Mouse (Mus musculus) CH12.LX (cell line): ENCODE data around the gene Atl1. TPM values are rescaled to one million over a fixed set of nuclear protein-coding genes. Genes with fewer than 3 reads are reported as not detected.

Experiments
- DNase-seq: peaks from one replicate; pipeline ENCODE4 v3.0.0-alpha.2; 2013; ENCODE audit errors: extremely low read depth
- H3K27ac ChIP-seq: 2 replicates; pipeline ENCODE4 v1.5.1; 2012; ENCODE audit warnings: low read depth, mild to moderate bottlenecking, control low read depth, moderate library complexity; ENCODE audit not compliant: insufficient read depth
- H3K27me3 ChIP-seq: replicated peaks from 2 replicates; pipeline ENCODE3; 2012; ENCODE audit warnings: inconsistent platforms
- H3K36me3 ChIP-seq, 2 experiments: replicated peaks in 1 of 2; 2 replicates each; pipeline versions ENCODE3 to v1.6.1; 2012; ENCODE audit warnings: inconsistent platforms in 1 of 2, low read length in 1 of 2, mild to moderate bottlenecking in 1 of 2, mixed read lengths in 1 of 2, moderate library complexity in 1 of 2; ENCODE audit not compliant: control insufficient read depth in 1 of 2, insufficient read depth in 1 of 2
- H3K4me1 ChIP-seq, 2 experiments: 2 replicates each; pipeline ENCODE4 v1.6.1; 2012; ENCODE audit warnings: inconsistent platforms in 1 of 2, moderate library complexity in 1 of 2; ENCODE audit not compliant: insufficient read depth in 2 of 2, control insufficient read depth in 1 of 2
- H3K4me2 ChIP-seq: 2 replicates; pipeline ENCODE4 v1.6.1; 2012; ENCODE audit warnings: low read depth, mild to moderate bottlenecking, control low read depth; ENCODE audit not compliant: poor library complexity, insufficient read depth, severe bottlenecking
- H3K4me3 ChIP-seq, 3 experiments: fragments of 150-350 bp in 1 of 3; sonication (generic) in 1 of 3; replicated peaks in 1 of 3; 2 replicates each; pipeline versions ENCODE3 to v1.5.1; 2011 to 2012; ENCODE audit warnings: low read depth in 2 of 3, low read length in 2 of 3, mild to moderate bottlenecking in 2 of 3, moderate library complexity in 2 of 3, control low read depth in 1 of 3, improper control_type of control experiment in 1 of 3, inconsistent platforms in 1 of 3, mixed read lengths in 1 of 3; ENCODE audit not compliant: poor library complexity in 1 of 3
- H3K79me2 ChIP-seq: replicated peaks from 2 replicates; pipeline ENCODE4 v1.6.1; 2012; ENCODE audit warnings: mild to moderate bottlenecking, moderate library complexity; ENCODE audit not compliant: control insufficient read depth, poor library complexity, insufficient read depth, severe bottlenecking; ENCODE audit errors: extremely low read depth
- H3K9ac ChIP-seq: 2 replicates; pipeline ENCODE4 v1.6.1; 2012; ENCODE audit warnings: low read depth, mild to moderate bottlenecking, control low read depth, moderate library complexity; ENCODE audit not compliant: insufficient read depth
- H3K9me3 ChIP-seq: replicated peaks from 2 replicates; pipeline ENCODE3; 2012; ENCODE audit warnings: low read length, inconsistent platforms, mixed read lengths
- CHD1 ChIP-seq: IDR thresholded peaks from 2 replicates; pipeline ENCODE4 v1.6.1; 2012; ENCODE audit warnings: low read depth, low read length, improper control_type of control experiment, inconsistent platforms
- CTCF ChIP-seq, 2 experiments: IDR thresholded peaks in 1 of 2; conservative IDR thresholded peaks in 1 of 2; 2 replicates each; pipeline ENCODE4 v1.5.1; 2011 to 2012; ENCODE audit warnings: low read depth in 2 of 2, low read length in 2 of 2, improper control_type of control experiment in 1 of 2, inconsistent platforms in 1 of 2, mild to moderate bottlenecking in 1 of 2, moderate library complexity in 1 of 2
- E2F4 ChIP-seq: IDR thresholded peaks from 2 replicates; pipeline ENCODE4 v1.6.1; 2011; ENCODE audit warnings: low read depth, low read length, improper control_type of control experiment; ENCODE audit not compliant: insufficient replicate concordance
- EP300 ChIP-seq: IDR thresholded peaks from 2 replicates; pipeline ENCODE4 v1.6.1; 2011; ENCODE audit warnings: low read length, improper control_type of control experiment
- ETS1 ChIP-seq: conservative IDR thresholded peaks from 2 replicates; pipeline ENCODE4 v1.6.1; 2012; ENCODE audit warnings: low read depth, mild to moderate bottlenecking, inconsistent platforms, low read length, improper control_type of control experiment, moderate library complexity
- IRF4 ChIP-seq: IDR thresholded peaks from 2 replicates; pipeline ENCODE4 v1.6.1; 2014; ENCODE audit warnings: low read depth, mild to moderate bottlenecking, inconsistent platforms, low read length, improper control_type of control experiment
- JUN ChIP-seq: IDR thresholded peaks from 2 replicates; pipeline ENCODE4 v1.6.1; 2011; ENCODE audit warnings: low read depth, mild to moderate bottlenecking, low read length, improper control_type of control experiment, moderate library complexity; ENCODE audit not compliant: insufficient read depth
- JUND ChIP-seq: conservative IDR thresholded peaks from 2 replicates; pipeline ENCODE4 v1.6.1; 2011; ENCODE audit warnings: low read depth, low read length, improper control_type of control experiment
- MAFK ChIP-seq: IDR thresholded peaks from 2 replicates; pipeline ENCODE4 v1.6.1; 2011; ENCODE audit warnings: low read length, improper control_type of control experiment; ENCODE audit not compliant: insufficient replicate concordance
- MAZ ChIP-seq: IDR thresholded peaks from 2 replicates; pipeline ENCODE4 v1.6.1; 2012; ENCODE audit warnings: low read depth, mild to moderate bottlenecking, inconsistent platforms, low read length, improper control_type of control experiment, moderate library complexity
- MEF2A ChIP-seq: IDR thresholded peaks from 2 replicates; pipeline ENCODE4 v1.6.1; 2014; ENCODE audit warnings: low read depth, mild to moderate bottlenecking, inconsistent platforms, low read length, improper control_type of control experiment, borderline replicate concordance
- MYC ChIP-seq: IDR thresholded peaks from 2 replicates; pipeline ENCODE4 v1.6.1; 2011; ENCODE audit warnings: low read depth, mild to moderate bottlenecking, improper control_type of control experiment, low read length
- NELFE ChIP-seq: IDR thresholded peaks from 2 replicates; pipeline ENCODE4 v1.6.1; 2011; ENCODE audit warnings: low read depth, low read length, improper control_type of control experiment
- NRF1 ChIP-seq: IDR thresholded peaks from 2 replicates; pipeline ENCODE4 v1.6.1; 2014; ENCODE audit warnings: low read depth, mild to moderate bottlenecking, inconsistent platforms, low read length, improper control_type of control experiment, moderate library complexity
- POLR2AphosphoS2 ChIP-seq: IDR thresholded peaks from 2 replicates; pipeline ENCODE4 v1.6.1; 2011; ENCODE audit warnings: low read depth, low read length, improper control_type of control experiment
- RAD21 ChIP-seq: IDR thresholded peaks from 2 replicates; pipeline ENCODE4 v1.6.1; 2011; ENCODE audit warnings: low read depth, mild to moderate bottlenecking, low read length, improper control_type of control experiment, moderate library complexity
- RCOR1 ChIP-seq: conservative IDR thresholded peaks from 2 replicates; pipeline ENCODE4 v1.6.1; 2012; ENCODE audit warnings: low read depth, mild to moderate bottlenecking, inconsistent platforms, low read length, improper control_type of control experiment
- UBTF ChIP-seq: IDR thresholded peaks from 2 replicates; pipeline ENCODE4 v1.6.1; 2012; ENCODE audit warnings: low read depth, mild to moderate bottlenecking, inconsistent platforms, low read length, improper control_type of control experiment, moderate library complexity
- USF1 ChIP-seq: IDR thresholded peaks from 2 replicates; pipeline ENCODE4 v1.6.1; 2014; ENCODE audit warnings: low read depth, mild to moderate bottlenecking, inconsistent platforms, low read length, improper control_type of control experiment
- ZKSCAN1 ChIP-seq: IDR thresholded peaks from 2 replicates; pipeline ENCODE4 v1.6.1; 2012; ENCODE audit warnings: low read depth, inconsistent platforms, low read length, improper control_type of control experiment, borderline replicate concordance
- ZNF384 ChIP-seq: IDR thresholded peaks from 2 replicates; pipeline ENCODE4 v1.6.1; 2012; ENCODE audit warnings: low read depth, low read length, improper control_type of control experiment, inconsistent platforms
- dilution Hi-C: fragments of 300-500 bp; cut with MboI; formaldehyde crosslinking; loops from 2 replicates; pipeline ENCODE4 v1.14.3; 2020; ENCODE audit warnings: low sequenced_read_pairs; ENCODE audit not compliant: extremely low pct_unique_long_range_greater_than_20kb, extremely low pct_ligation_motif_present
- in situ Hi-C: fragments of 300-500 bp; cut with MboI; formaldehyde crosslinking; loops from 3 replicates; pipeline ENCODE4 v1.14.3; 2019; ENCODE audit warnings: low sequenced_read_pairs, low pct_ligation_motif_present, low pct_unique_long_range_greater_than_20kb, mixed read lengths
- polyA plus RNA-seq: library from polyadenylated mRNA; unstranded; fragments of >175 nt; gene quantifications from 2 replicates; pipeline ENCODE4 v1.2.1, GENCODE M21; 2012; ENCODE audit warnings: low read depth; ENCODE audit not compliant: insufficient read length
- total RNA-seq, 2 experiments: library from RNA; depleted of rRNA; stranded (reverse); fragments of 300-350 nt in 1 of 2; fragments of >200 nt in 1 of 2; gene quantifications; 2 replicates each; pipeline ENCODE4 v1.2.3; 2012 to 2014

The Atl1 gene
- total and polyA plus RNA-seq, 3 experiments = 0.51 to 0.74 (median 0.64) TPM

GRCm38 (mm10) chr12:69893927-69894326 lies 1.5 kb downstream of the Atl1 start:
- no peak overlapping the region for H3K4me2 ChIP-seq
- dilution Hi-C loops = no loop called here

GRCm38 (mm10) chr12:69895046-69895445 lies 2.6 kb downstream of the Atl1 start:
- H3K9me3 ChIP-seq = peaks cover 2% of the 10 kb centered on the region
- dilution Hi-C loops = no loop called here
- H3K4me1 ChIP-seq = peaks cover 9 to 24% of the 10 kb centered on the region in 2 experiments; a peak in 3 of 4 replicates
- peaks cover 0 to 5% of the 10 kb centered on the region in 2 experiments for H3K36me3 ChIP-seq
- no peak overlapping the region for H3K4me3 ChIP-seq
- H3K79me2 ChIP-seq = no peaks in the 10 kb centered on the region; the same call in 1 of the 2 replicates
- no peak overlapping the region for H3K27ac ChIP-seq
- in situ Hi-C loops = loop anchor here (10.0 kb wide), 1 partner anchor 130 kb away; no protein-coding TSS in a partner anchor
- H3K9ac ChIP-seq = no peak overlapping the region
- TF ChIP-seq IRF4 (no peak), NELFE (no peak), E2F4 (no peak), MEF2A (no peak), RAD21 (no peak), MAFK (no peak), UBTF (no peak), RCOR1 (no peak), JUN (no peak), ETS1 (no peak), JUND (no peak), MYC (no peak), POLR2AphosphoS2 (no peak), CHD1 (no peak), CTCF (conservative IDR thresholded peaks at IDR 0.05 in 1 of 2, IDR thresholded peaks at IDR 0.05 in 1 of 2; ENCODE audit: low read depth in 2 of 2, low read length in 2 of 2) (no peak), MAZ (no peak), ZKSCAN1 (no peak), ZNF384 (no peak), EP300 (no peak), NRF1 (no peak)
- H3K27me3 ChIP-seq = no peaks in the 10 kb centered on the region
- DNase-seq = no peak
- H3K4me2 ChIP-seq = no peak overlapping the region

More at GRCm38 (mm10) chr12:69893927-69894326, 1.5 kb downstream of the Atl1 start:
- no peak for DNase-seq
- Histone ChIP-seq H3K27ac (no peak overlapping the region), H3K9me3 (peaks cover 2% of the 10 kb centered on the region), H3K79me2 (no peaks in the 10 kb centered on the region; the same call in 1 of the 2 replicates), H3K27me3 (no peaks in the 10 kb centered on the region), H3K4me1 (peaks cover 10 to 27% of the 10 kb centered on the region in 2 experiments; a peak in 3 of 4 replicates), H3K4me3 (no peak overlapping the region)
- in situ Hi-C loops = loop anchor here (10.0 kb wide), 1 partner anchor 129 kb away; no protein-coding TSS in a partner anchor
- TF ChIP-seq CTCF (conservative IDR thresholded peaks at IDR 0.05 in 1 of 2, IDR thresholded peaks at IDR 0.05 in 1 of 2; ENCODE audit: low read depth in 2 of 2, low read length in 2 of 2) = peak in 1 of 2 experiments; percentile 39; a peak in 2 of 4 replicates
- TF ChIP-seq USF1 = no peak
- TF ChIP-seq, all 38 proteins: peak for 1
- no peak overlapping the region for H3K9ac ChIP-seq
- H3K36me3 ChIP-seq = peaks cover 0 to 6% of the 10 kb centered on the region in 2 experiments
